Mouse (Mus musculus): ENCODE results near the gene Gnl1. TPM values are rescaled to one million over a fixed set of nuclear protein-coding genes. Genes with fewer than 3 reads are reported as not detected.
A peak's percentile ranks its signal among the peaks of the same experiment; 100 is the strongest.
"Not testable (repeated sequence)": the region's sequence is repeated elsewhere in the genome, so short reads cannot be mapped to it uniquely, and the experiment has no call there.

The Gnl1 gene
- polyA plus RNA-seq, 1 experiment from 2014 or later = 52.4 TPM

- H3K27me3 ChIP-seq; ATAC-seq (replicated peaks; ENCODE audit: low FRiP score); H3K9me3 ChIP-seq (replicated peaks); H3K9ac ChIP-seq; H3K36me3 ChIP-seq; H3K27ac ChIP-seq: not testable (repeated sequence)
- H3K4me3 ChIP-seq (replicated peaks) = peak overlapping the region; percentile 54
- peaks cover 11% of the 10 kb centered on the region; the same call in 1 of the 2 replicates for H3K4me1 ChIP-seq
- 54% methylated on average over 8 of the region's 8 CpGs for WGBS
- H3K4me2 ChIP-seq = peak overlapping the region; percentile 97
Measured at GRCm38 (mm10) chr17:36030703-36031582, 51.3 kb downstream of the Gnl1 start.

DNA sequence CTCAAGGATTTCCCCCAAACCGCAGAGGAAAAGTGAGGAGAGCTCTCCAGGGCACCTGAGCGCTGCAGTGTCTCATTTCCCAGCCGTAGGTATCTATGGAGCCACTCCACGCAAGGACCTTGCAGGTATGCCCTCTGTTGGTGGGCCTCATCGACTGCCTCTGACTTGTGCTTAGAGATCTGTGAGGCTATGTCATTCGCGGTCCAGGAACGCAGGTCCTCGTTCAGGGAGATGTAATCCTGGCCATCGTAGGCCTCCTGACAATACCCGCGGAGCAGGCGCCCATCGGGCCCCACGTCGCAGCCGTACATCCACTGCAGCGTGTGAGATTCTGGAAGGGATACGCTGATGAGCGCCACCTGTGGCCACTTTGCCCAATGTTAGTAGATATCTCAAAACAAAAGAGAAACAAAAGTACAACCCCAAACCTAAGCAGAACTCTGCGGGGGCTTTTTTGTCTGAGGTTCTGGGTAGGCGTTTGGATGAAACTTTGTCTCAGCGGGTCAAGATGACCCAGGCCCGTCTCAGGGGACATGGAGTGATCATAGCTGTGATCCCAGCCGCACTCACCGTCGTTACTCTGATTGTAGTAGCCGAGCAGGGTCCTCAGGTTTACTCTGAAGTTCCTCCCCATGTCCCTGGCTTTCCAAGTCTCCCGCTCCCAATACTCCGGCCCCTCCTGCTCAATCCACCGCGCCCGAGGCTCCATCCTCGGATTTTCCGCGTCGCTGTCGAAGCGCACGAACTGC, 52.1 kb downstream of the Gnl1 start:
- not testable (repeated sequence) for H3K36me3 ChIP-seq; H3K27ac ChIP-seq; H3K27me3 ChIP-seq; H3K9me3 ChIP-seq (replicated peaks); ATAC-seq (replicated peaks; ENCODE audit: low FRiP score)
- under 1% methylated on average over 40 of the region's 40 CpGs for WGBS
- Histone ChIP-seq H3K4me2 (peak overlapping the region; percentile 97), H3K9ac (peak overlapping the region; percentile 41), H3K4me1 (peaks cover 11% of the 10 kb centered on the region; the same call in 1 of the 2 replicates), H3K4me3 (replicated peaks) (peak overlapping the region; percentile 54)

GRCm38 (mm10) chr17:36032351-36032875, 52.8 kb downstream of the Gnl1 start, which contains the start of gene H2-T23:
Gene H2-T23 (minus strand): TSS chr17:36032855.
- Histone ChIP-seq H3K4me2 (peak within 1 kb of the TSS; percentile 97), H3K9ac (peak within 1 kb of the TSS; percentile 41), H3K4me3 (replicated peaks) (peak within 1 kb of the TSS; percentile 54), H3K4me1 (peaks cover 11% of the 10 kb centered on the region; the same call in 1 of the 2 replicates)
- ATAC-seq (replicated peaks; ENCODE audit: low FRiP score) = peak; percentile 54; the same call in 1 of the 2 replicates
- not testable (repeated sequence) for H3K27me3 ChIP-seq; H3K36me3 ChIP-seq; H3K9me3 ChIP-seq (replicated peaks); H3K27ac ChIP-seq
- 1% methylated on average over 24 of the region's 25 CpGs for WGBS

- H3K27ac ChIP-seq; H3K27me3 ChIP-seq; H3K4me3 ChIP-seq (replicated peaks); H3K36me3 ChIP-seq; ATAC-seq (replicated peaks; ENCODE audit: low FRiP score); H3K4me2 ChIP-seq; H3K9ac ChIP-seq; H3K9me3 ChIP-seq (replicated peaks): not testable (repeated sequence)
- WGBS = 51% methylated on average over 3 of the region's 3 CpGs
- peaks cover 11% of the 10 kb centered on the region; the same call in 1 of the 2 replicates for H3K4me1 ChIP-seq
Measured at GRCm38 (mm10) chr17:36034524-36034923, 54.9 kb downstream of the Gnl1 start.

DNA sequence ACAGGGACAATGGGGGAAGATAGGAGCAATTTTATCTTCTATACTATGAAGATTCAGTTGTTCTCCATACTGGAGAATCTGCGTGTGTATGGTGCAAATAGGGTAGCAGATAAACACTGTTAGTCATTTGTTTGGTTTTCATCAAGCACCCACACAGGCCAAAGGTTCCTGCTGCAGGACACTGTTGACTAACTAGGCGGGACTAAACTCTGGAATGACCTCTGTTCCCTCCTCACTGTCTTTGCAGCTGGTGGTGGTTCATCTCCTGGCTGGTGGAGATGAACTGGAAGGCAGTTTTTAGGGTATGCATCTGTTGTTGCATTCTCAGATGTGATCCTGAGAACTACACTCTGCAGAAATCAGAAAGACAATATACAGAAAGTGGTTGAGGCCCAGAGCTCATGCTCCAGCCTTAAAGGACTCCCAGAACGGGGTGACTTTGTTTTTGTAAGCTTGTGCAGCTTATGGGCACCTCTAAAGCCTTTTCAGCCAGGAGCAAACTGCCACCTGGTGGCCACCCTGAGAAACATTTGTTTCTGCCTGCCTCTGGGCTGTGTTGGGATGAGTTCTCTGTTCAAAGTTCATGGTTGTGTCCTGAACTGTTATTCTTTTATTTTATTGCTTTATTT, 55.5 kb downstream of the Gnl1 start:
- peaks cover 11% of the 10 kb centered on the region; the same call in 1 of the 2 replicates for H3K4me1 ChIP-seq
- not testable (repeated sequence) for H3K27me3 ChIP-seq; H3K36me3 ChIP-seq; H3K9ac ChIP-seq; H3K4me2 ChIP-seq; H3K9me3 ChIP-seq (replicated peaks); H3K27ac ChIP-seq; H3K4me3 ChIP-seq (replicated peaks)
- 0 out of 2 replicates have a peak, but pooled peaks have one; percentile 41 for ATAC-seq (replicated peaks; ENCODE audit: low FRiP score)
- 39% methylated on average over 3 of the region's 3 CpGs for WGBS

DNA sequence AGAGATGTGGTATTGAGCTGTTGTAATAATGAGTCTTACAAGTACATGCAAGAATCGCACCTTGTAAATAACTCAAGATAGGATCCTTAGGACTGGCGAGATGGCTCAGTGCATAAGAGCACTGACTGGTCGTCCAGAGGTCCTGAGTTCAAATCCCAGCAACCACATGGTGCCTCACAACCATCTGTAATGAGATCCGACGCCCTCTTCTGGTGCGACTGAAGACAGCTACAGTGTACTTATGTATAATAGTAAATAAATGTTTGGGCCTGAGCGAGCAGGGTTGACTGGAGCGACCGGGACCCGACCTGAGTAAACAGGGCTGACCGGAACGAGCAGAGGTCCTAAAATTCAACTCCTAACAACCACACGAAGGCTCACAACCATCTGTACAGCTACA, 56.5 kb downstream of the Gnl1 start:
- H3K27me3 ChIP-seq; H3K4me2 ChIP-seq; H3K27ac ChIP-seq; H3K36me3 ChIP-seq; H3K4me3 ChIP-seq (replicated peaks); ATAC-seq (replicated peaks; ENCODE audit: low FRiP score); H3K9ac ChIP-seq; H3K9me3 ChIP-seq (replicated peaks): not testable (repeated sequence)
- 84% methylated on average over 13 of the region's 13 CpGs for WGBS
- peaks cover 11% of the 10 kb centered on the region; the same call in 1 of the 2 replicates for H3K4me1 ChIP-seq

MicroRNA genes within 50 kb of the gene (microRNA counts, 519-probe panel; counts per million panel counts)
- microRNA mmu-miR-877 = 2,207 counts per million, percentile 24 among the panel's probes with 10 or more counts

Small RNA genes within 50 kb of the gene (microRNA-seq; reads per million reads assigned to microRNA genes)
- 39.5 reads per million, percentile 46 among the genes with 10 or more reads in this experiment for gene Mir877

Other genes with a start within 250 kb of the Gnl1 start
- 25.3 and 25.4 TPM in 2 replicates for gene Ier3, start 158.2 kb upstream of the Gnl1 start, polyA plus RNA-seq (2015; fragmentation: Nextera tagmentation; extraction: Ambion mirVana)
- 42.3 and 44.6 TPM in 2 replicates for gene Flot1, start 156.6 kb upstream of the Gnl1 start, polyA plus RNA-seq (2015; fragmentation: Nextera tagmentation; extraction: Ambion mirVana)
- gene Tubb5, start 141.5 kb upstream of the Gnl1 start, polyA plus RNA-seq (2015; fragmentation: Nextera tagmentation; extraction: Ambion mirVana) = 951 and 997 TPM in 2 replicates
- gene Mdc1, start 138.3 kb upstream of the Gnl1 start, polyA plus RNA-seq (2015; fragmentation: Nextera tagmentation; extraction: Ambion mirVana) = 16.5 TPM in 2 replicates
- gene Nrm, start 118.5 kb upstream of the Gnl1 start, polyA plus RNA-seq (2015; fragmentation: Nextera tagmentation; extraction: Ambion mirVana) = 58.0 and 65.7 TPM in 2 replicates
- gene Ppp1r18, start 114.3 kb upstream of the Gnl1 start, polyA plus RNA-seq (2015; fragmentation: Nextera tagmentation; extraction: Ambion mirVana) = 20.8 and 23.2 TPM in 2 replicates
- gene Dhx16, start 100.0 kb upstream of the Gnl1 start, polyA plus RNA-seq (2015; fragmentation: Nextera tagmentation; extraction: Ambion mirVana) = 40.9 and 42.4 TPM in 2 replicates
- gene 2310061I04Rik, start 82.4 kb upstream of the Gnl1 start, polyA plus RNA-seq (2015; fragmentation: Nextera tagmentation; extraction: Ambion mirVana) = 31.2 and 34.7 TPM in 2 replicates
- gene Atat1, start 69.8 kb upstream of the Gnl1 start, polyA plus RNA-seq (2015; fragmentation: Nextera tagmentation; extraction: Ambion mirVana) = 86.5 and 91.6 TPM in 2 replicates
- gene Mrps18b, start 63.5 kb upstream of the Gnl1 start, polyA plus RNA-seq (2015; fragmentation: Nextera tagmentation; extraction: Ambion mirVana) = 88.9 and 89.4 TPM in 2 replicates
- 47.5 and 47.6 TPM in 2 replicates for gene Ppp1r10, start 63.4 kb upstream of the Gnl1 start, polyA plus RNA-seq (2015; fragmentation: Nextera tagmentation; extraction: Ambion mirVana)
- gene Abcf1, start 10.1 kb upstream of the Gnl1 start, polyA plus RNA-seq (2015; fragmentation: Nextera tagmentation; extraction: Ambion mirVana) = 98.1 and 103 TPM in 2 replicates
- 41.5 and 42.5 TPM in 2 replicates for gene Prr3, start 385 bp downstream of the Gnl1 start, polyA plus RNA-seq (2015; fragmentation: Nextera tagmentation; extraction: Ambion mirVana)
- 2.9 and 3.5 TPM in 2 replicates for gene H2-T24, start 40.7 kb downstream of the Gnl1 start, polyA plus RNA-seq (2015; fragmentation: Nextera tagmentation; extraction: Ambion mirVana)
- 4.3 and 4.5 TPM in 2 replicates for gene H2-T23, start 53.0 kb downstream of the Gnl1 start, polyA plus RNA-seq (2015; fragmentation: Nextera tagmentation; extraction: Ambion mirVana)
- 13.8 and 14.1 TPM in 2 replicates for gene H2-T22, start 62.9 kb downstream of the Gnl1 start, polyA plus RNA-seq (2015; fragmentation: Nextera tagmentation; extraction: Ambion mirVana)
- gene Gm6034, start 63.1 kb downstream of the Gnl1 start, polyA plus RNA-seq (2015; fragmentation: Nextera tagmentation; extraction: Ambion mirVana) = not detected in 2 replicates
- gene Gm11127, start 78.5 kb downstream of the Gnl1 start, polyA plus RNA-seq (2015; fragmentation: Nextera tagmentation; extraction: Ambion mirVana) = not detected in 2 replicates
- gene Gm19684, start 141.8 kb downstream of the Gnl1 start, polyA plus RNA-seq (2015; fragmentation: Nextera tagmentation; extraction: Ambion mirVana) = not detected in 2 replicates
- gene Gm7030, start 149.6 kb downstream of the Gnl1 start, polyA plus RNA-seq (2015; fragmentation: Nextera tagmentation; extraction: Ambion mirVana) = not detected in 2 replicates
- gene Gm8909, start 188.7 kb downstream of the Gnl1 start, polyA plus RNA-seq (2015; fragmentation: Nextera tagmentation; extraction: Ambion mirVana) = not detected in 2 replicates
- gene H2-T3, start 210.4 kb downstream of the Gnl1 start, polyA plus RNA-seq (2015; fragmentation: Nextera tagmentation; extraction: Ambion mirVana) = not detected in 2 replicates